Mouse (Mus musculus): ENCODE measurements at regions not wholly inside any gene's neighbourhood (a gene's known extent, or its start where the extent isn't known, plus 50 kb on each side); places are given as distances from the start of the nearest gene placed in this dataset.

GRCm38 (mm10) chr7:135889016-135889726 is 173.0 kb upstream of the Mki67 start:
- DNase-seq = peak in 1 of 2 experiments; percentile 24

- DNase-seq = no peak
These were observed 182.7 kb upstream of the Mki67 start for GRCm38 (mm10) chr7:135898876-135899275.

GRCm38 (mm10) chr7:135899765-135900164 is 183.6 kb upstream of the Mki67 start:
- DNase-seq = no peak

- peak; percentile 57 to 64 for DNase-seq
These were observed 184.7 kb upstream of the Mki67 start for GRCm38 (mm10) chr7:135900861-135901321.

GRCm38 (mm10) chr7:135902106-135903055 is 186.2 kb upstream of the Mki67 start:
- no peak for DNase-seq

- DNase-seq = no peak
These were observed 195.2 kb upstream of the Mki67 start for GRCm38 (mm10) chr7:135911376-135911775.

- DNase-seq = no peak
These were observed 197.9 kb upstream of the Mki67 start for GRCm38 (mm10) chr7:135913923-135914634.

- DNase-seq = no peak
These were observed 207.7 kb upstream of the Mki67 start for GRCm38 (mm10) chr7:135923876-135924275.

- DNase-seq = no peak
These were observed 208.5 kb upstream of the Mki67 start for GRCm38 (mm10) chr7:135924641-135925040.

GRCm38 (mm10) chr7:135930091-135930490 is 213.9 kb upstream of the Mki67 start:
- no peak for DNase-seq

- DNase-seq = no peak
These were observed 216.5 kb upstream of the Mki67 start for GRCm38 (mm10) chr7:135932595-135933175.

GRCm38 (mm10) chr7:135935180-135935579 is 219.0 kb upstream of the Mki67 start:
- DNase-seq = no peak

- DNase-seq = no peak
These were observed 221.3 kb upstream of the Mki67 start for GRCm38 (mm10) chr7:135937465-135937864.

- DNase-seq = no peak
These were observed 223.2 kb upstream of the Mki67 start for GRCm38 (mm10) chr7:135939341-135939740.

- DNase-seq = no peak
These were observed 226.7 kb upstream of the Mki67 start for GRCm38 (mm10) chr7:135942826-135943225.

- DNase-seq = no peak
These were observed 230.0 kb upstream of the Mki67 start for GRCm38 (mm10) chr7:135946071-135946646.

- no peak for DNase-seq
These were observed 244.9 kb upstream of the Mki67 start for GRCm38 (mm10) chr7:135961026-135961425.

GRCm38 (mm10) chr7:135965528-135965927 is 249.4 kb upstream of the Mki67 start:
- DNase-seq = no peak

- no peak for DNase-seq
These were observed 250.1 kb upstream of the Mki67 start for GRCm38 (mm10) chr7:135966231-135966630.

GRCm38 (mm10) chr7:135968638-135969037 is 252.5 kb upstream of the Mki67 start:
- DNase-seq = no peak

GRCm38 (mm10) chr7:135986021-135986420 is 269.9 kb upstream of the Mki67 start:
- DNase-seq = peak; percentile 84 to 92

- no peak for DNase-seq
These were observed 274.2 kb upstream of the Mki67 start for GRCm38 (mm10) chr7:135990321-135990720.

Data from kidney, postnatal 25 days (tissue).